Mouse (Mus musculus) liver, postnatal 0 days (tissue): ENCODE data around the gene Lemd2. TPM values are rescaled to one million over a fixed set of nuclear protein-coding genes. Genes with fewer than 3 reads are reported as not detected.

ENCODE experiments used
- ATAC-seq: fragments of 200-750 bp; cut with Nextera tagmentation; 2 replicates; pipeline ENCODE4 v1.8.0; 2017; ENCODE audit warnings: mild to moderate bottlenecking, moderate library complexity
- DNase-seq: peaks from one replicate; pipeline ENCODE4 v3.0.0-alpha.2; 2016
- H3K27ac ChIP-seq: fragments of 300-500 bp; sonication (generic); 2 replicates; pipeline ENCODE4 v1.5.1; 2014; ENCODE audit warnings: antibody characterized with exemption, moderate library complexity, mild to moderate bottlenecking, low read depth
- H3K27me3 ChIP-seq: fragments of 300-500 bp; sonication (generic); 2 replicates; pipeline ENCODE4 v1.6.1; 2014; ENCODE audit warnings: low read length, control low read depth, mixed read lengths; ENCODE audit not compliant: insufficient read depth
- H3K36me3 ChIP-seq: fragments of 300-500 bp; sonication (generic); replicated peaks from 2 replicates; pipeline ENCODE4 v1.6.1; 2014; ENCODE audit warnings: mild to moderate bottlenecking, control low read depth, low read length, moderate library complexity, mixed read lengths; ENCODE audit not compliant: insufficient read depth
- H3K4me1 ChIP-seq: fragments of 300-500 bp; sonication (generic); 2 replicates; pipeline ENCODE4 v1.6.1; 2014; ENCODE audit warnings: antibody characterized with exemption, mild to moderate bottlenecking, control low read depth; ENCODE audit not compliant: insufficient read depth
- H3K4me2 ChIP-seq: fragments of 300-500 bp; sonication (generic); 2 replicates; pipeline ENCODE4 v1.6.1; 2014; ENCODE audit warnings: low read depth, mild to moderate bottlenecking, low read length, moderate library complexity, mixed read lengths
- H3K4me3 ChIP-seq: fragments of 300-500 bp; sonication (generic); 2 replicates; pipeline ENCODE4 v1.5.1; 2014; ENCODE audit warnings: low read depth, low read length
- H3K9ac ChIP-seq: fragments of 300-500 bp; sonication (generic); replicated peaks from 2 replicates; pipeline ENCODE4 v1.6.1; 2014; ENCODE audit warnings: mild to moderate bottlenecking, moderate library complexity
- H3K9me3 ChIP-seq: fragments of 300-500 bp; sonication (generic); 2 replicates; pipeline ENCODE4 v1.6.1; 2016; ENCODE audit warnings: mild to moderate bottlenecking, control low read depth, low read length, mixed read lengths
- CTCF ChIP-seq: sonication (generic); IDR thresholded peaks from 2 replicates; pipeline ENCODE4 v1.5.1; 2016; ENCODE audit warnings: antibody characterized with exemption, low read depth
- EP300 ChIP-seq: IDR thresholded peaks from 2 replicates; pipeline ENCODE4 v1.6.1; 2016; ENCODE audit warnings: antibody characterized with exemption, low read depth, mild to moderate bottlenecking
- WGBS: fragments of 180-500 bp; shearing (Covaris S2); extraction: QIAGEN DNeasy Blood & Tissue Kit; methylation state at CpG from one replicate; pipeline ENCODE4 v1.1.7; 2014; ENCODE audit not compliant: insufficient replicate concordance; 5-methylcytosine and 5-hydroxymethylcytosine counted together
- polyA plus RNA-seq: library from polyadenylated mRNA; unstranded; fragments of >200 nt; fragmentation: Nextera tagmentation; extraction: Ambion mirVana; gene quantifications from 2 replicates; pipeline ENCODE4 v1.2.1, GENCODE M21; 2015

Lemd2 gene
- polyA plus RNA-seq, 1 experiment from 2014 or later, result 4.7 TPM

DNA sequence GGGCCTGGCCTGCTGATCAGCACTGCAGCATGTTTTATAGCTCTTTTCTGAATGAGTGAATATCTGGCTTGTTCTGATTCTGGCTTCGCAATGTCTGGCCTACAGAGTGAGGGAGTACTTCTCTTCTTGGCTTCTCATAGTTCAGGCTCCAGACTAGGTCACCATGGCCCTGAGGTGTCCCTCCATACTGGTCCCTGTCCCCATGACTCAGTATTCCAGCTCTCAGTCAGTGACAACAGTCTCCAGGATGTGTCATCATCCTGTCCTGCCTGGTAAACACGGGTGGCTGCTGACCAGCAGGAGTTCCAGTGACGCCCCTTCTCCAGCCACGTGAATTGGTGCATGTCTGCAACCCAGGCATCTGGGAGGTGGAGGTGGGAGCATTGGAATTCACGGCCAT is 33.1 kb downstream of the Lemd2 start:
- Histone ChIP-seq H3K4me2 (no peak overlapping the region), H3K27me3 (no peaks in the 10 kb centered on the region), H3K9ac (no peak overlapping the region), H3K4me1 (peaks cover 4% of the 10 kb centered on the region; the same call in 1 of the 2 replicates), H3K27ac (no peak overlapping the region), H3K36me3 (no peaks in the 10 kb centered on the region), H3K9me3 (no peaks in the 10 kb centered on the region), H3K4me3 (no peak overlapping the region)
- DNase-seq (no peak), ATAC-seq (no peak)
- TF ChIP-seq CTCF, result no peak
- 55% methylated on average over 5 of the region's 5 CpGs for WGBS

DNA sequence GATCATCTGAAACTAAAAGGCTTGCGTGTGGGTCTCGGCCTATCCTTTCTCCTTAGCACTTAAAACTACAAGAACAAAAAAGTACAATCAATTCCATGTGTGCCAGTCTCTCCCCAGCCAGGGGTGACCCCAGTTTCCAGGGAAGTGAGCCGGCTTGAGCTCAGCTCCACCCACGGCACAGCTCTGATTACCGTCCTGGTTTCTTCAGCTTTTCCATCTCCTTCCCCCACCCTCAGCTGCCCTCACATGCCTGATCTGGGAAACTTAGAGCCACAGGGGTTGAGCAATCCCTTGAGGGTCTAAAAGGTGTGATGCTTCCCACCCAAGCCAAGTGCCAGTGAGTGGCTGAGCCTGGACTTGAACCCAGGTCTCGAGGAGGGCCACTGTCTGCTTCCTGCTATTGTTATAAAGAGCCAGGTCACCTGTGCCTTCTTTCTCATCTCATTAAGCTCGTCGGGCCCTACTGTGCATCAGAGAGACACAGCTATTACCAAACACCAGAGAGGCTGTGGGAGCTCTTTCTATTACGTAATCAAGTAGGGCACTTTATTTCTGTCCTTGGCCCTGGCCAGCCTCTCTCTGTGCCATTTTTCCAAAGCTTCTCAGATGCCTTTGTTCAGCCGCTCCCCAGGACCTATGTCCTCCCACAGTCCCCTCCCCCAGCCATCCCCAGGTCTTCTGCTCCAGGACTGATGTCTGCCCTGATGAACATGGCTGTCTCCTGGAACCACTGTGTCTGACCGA is 34.1 kb downstream of the Lemd2 start:
- H3K27ac ChIP-seq, result no peak overlapping the region
- no peaks in the 10 kb centered on the region for H3K36me3 ChIP-seq
- H3K27me3 ChIP-seq, result no peaks in the 10 kb centered on the region
- peaks cover 4% of the 10 kb centered on the region; the same call in 1 of the 2 replicates for H3K4me1 ChIP-seq
- no peak for TF ChIP-seq EP300
- no peak for TF ChIP-seq CTCF
- H3K4me3 ChIP-seq, result no peak overlapping the region
- DNase-seq, result no peak
- H3K9ac ChIP-seq, result no peak overlapping the region
- no peaks in the 10 kb centered on the region for H3K9me3 ChIP-seq
- WGBS, result 70% methylated on average over 11 of the region's 11 CpGs
- H3K4me2 ChIP-seq, result no peak overlapping the region
- ATAC-seq, result no peak

DNA sequence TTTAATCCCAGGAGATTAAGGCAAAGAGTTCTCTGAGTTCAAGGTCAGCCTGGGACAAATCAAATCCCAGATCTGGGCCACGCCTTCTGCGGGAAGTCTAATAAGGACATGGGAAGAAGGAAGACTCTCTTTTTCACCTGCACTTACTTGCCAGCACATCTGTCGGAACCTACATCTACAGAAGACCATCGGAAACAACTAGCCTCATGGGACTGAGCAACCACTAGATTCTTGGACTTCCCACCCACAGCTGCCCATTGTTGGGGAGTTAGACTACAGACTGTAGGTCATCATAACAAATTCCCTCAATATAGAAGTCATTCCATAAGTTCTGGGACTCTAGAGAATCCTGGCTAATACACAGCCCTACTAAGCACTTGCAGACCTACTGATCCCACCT is 35.7 kb downstream of the Lemd2 start:
- ATAC-seq (no peak), DNase-seq (no peak)
- peaks cover 2% of the 10 kb centered on the region; the same call in 1 of the 2 replicates for H3K4me1 ChIP-seq
- WGBS, result 87% methylated on average over 4 of the region's 4 CpGs
- no peak overlapping the region for H3K27ac ChIP-seq
- no peaks in the 10 kb centered on the region for H3K27me3 ChIP-seq
- no peaks in the 10 kb centered on the region for H3K9me3 ChIP-seq
- H3K9ac ChIP-seq, result no peak overlapping the region
- H3K36me3 ChIP-seq, result no peaks in the 10 kb centered on the region
- no peak overlapping the region for H3K4me2 ChIP-seq
- no peak for TF ChIP-seq CTCF
- no peak for TF ChIP-seq EP300
- H3K4me3 ChIP-seq, result no peak overlapping the region

DNA sequence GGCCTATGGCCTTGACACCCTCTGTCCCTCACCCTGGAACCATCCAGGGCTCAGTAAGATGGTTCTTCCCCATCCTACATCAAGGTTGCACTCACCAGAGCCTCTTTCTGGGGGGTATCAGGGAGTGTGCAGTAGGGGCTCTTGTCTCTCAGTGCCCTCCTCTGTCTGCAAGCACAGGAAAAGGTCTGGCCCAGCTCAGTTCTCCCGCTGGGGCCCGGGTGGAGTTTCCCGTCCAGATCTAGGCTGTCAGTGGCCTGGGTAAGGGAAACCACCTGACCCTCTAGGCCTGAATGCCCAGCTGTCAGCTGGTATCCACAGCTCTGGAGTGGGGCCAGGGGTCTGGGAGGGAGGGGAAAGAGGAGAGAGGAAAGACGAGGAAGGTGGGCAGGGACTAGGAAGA is 36.7 kb downstream of the Lemd2 start, which contains the start of gene Ip6k3:
Ip6k3 (minus strand) TSS at position 251 of the 400 bp plus-strand sequence.
- no peak for TF ChIP-seq CTCF
- no peak for TF ChIP-seq EP300
- DNase-seq (no peak), ATAC-seq (no peak)
- Histone ChIP-seq H3K4me1 (no peaks in the 10 kb centered on the region), H3K27me3 (no peaks in the 10 kb centered on the region), H3K9me3 (no peaks in the 10 kb centered on the region), H3K9ac (no peak within 1 kb of the TSS), H3K27ac (no peak within 1 kb of the TSS), H3K4me2 (no peak within 1 kb of the TSS), H3K4me3 (no peak within 1 kb of the TSS), H3K36me3 (no peaks in the 10 kb centered on the region)
- WGBS, result 61% methylated on average over 4 of the region's 4 CpGs

DNA sequence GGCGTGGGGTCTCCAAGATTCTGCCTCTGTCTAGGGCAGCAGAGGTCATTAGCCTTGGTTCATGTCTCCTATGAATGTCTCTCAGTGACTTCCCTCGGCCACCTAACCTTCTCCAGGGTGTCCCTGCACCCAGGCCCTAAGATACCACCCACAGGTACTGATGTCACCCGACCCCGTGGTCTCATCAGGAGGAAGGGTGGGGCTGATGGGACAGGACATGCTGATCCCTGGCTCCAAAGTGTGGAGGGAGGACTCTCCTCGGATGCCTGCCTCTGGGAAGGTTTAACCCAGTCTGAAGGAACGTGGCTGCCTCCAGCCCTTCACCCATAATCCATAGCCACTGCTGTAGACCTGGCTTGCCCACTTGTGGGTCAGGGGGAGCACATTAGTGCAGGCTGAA is 37.4 kb downstream of the Lemd2 start:
- ATAC-seq, result no peak
- DNase-seq, result no peak
- Histone ChIP-seq H3K9me3 (no peaks in the 10 kb centered on the region), H3K4me1 (no peaks in the 10 kb centered on the region), H3K9ac (no peak overlapping the region), H3K36me3 (no peaks in the 10 kb centered on the region), H3K4me3 (no peak overlapping the region), H3K4me2 (no peak overlapping the region), H3K27ac (no peak overlapping the region), H3K27me3 (no peaks in the 10 kb centered on the region)
- TF ChIP-seq CTCF (no peak), EP300 (no peak)
- 66% methylated on average over 6 of the region's 6 CpGs for WGBS

DNA sequence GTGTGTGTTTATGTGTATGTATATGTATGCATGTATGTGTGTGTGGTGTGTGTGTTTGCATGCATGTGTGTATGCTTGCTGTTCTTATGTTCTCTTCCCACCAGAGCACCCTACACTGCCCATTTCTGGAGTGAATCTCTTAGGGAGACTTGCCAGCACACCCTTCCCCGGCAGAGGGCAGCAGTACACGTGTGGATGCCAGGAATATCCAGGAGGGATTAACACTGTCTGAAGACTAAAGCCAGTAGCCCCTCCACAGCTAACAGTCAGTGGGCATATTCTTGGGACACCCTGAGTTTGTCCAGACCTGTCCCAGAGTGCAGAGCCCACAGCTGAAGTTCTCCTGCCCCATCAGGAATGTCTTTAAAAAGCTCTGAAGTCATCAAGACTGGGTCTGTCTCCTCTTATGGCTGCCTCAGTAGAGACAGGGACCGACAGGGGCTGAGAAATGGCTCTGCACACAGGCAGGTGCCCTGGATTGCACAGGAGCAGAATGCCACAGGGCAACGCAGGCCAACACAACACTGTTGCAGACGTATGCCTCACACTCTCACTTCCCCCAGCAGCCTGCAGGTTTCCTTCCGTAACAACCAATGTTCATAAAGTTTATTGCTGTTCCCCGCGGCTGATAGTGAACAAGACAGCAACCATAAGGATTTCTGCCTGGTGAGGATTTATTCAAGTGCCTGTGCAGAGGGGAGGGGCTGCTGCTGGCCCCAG is 39.1 kb downstream of the Lemd2 start:
- Histone ChIP-seq H3K4me2 (no peak overlapping the region), H3K9me3 (no peaks in the 10 kb centered on the region), H3K4me3 (no peak overlapping the region), H3K4me1 (no peaks in the 10 kb centered on the region), H3K27me3 (no peaks in the 10 kb centered on the region), H3K36me3 (no peaks in the 10 kb centered on the region), H3K27ac (no peak overlapping the region), H3K9ac (no peak overlapping the region)
- DNase-seq (peak; percentile 36), ATAC-seq (no peak)
- TF ChIP-seq EP300, result no peak
- TF ChIP-seq CTCF, result peak; percentile 60
- WGBS, result 53% methylated on average over 8 of the region's 8 CpGs
